Mouse (Mus musculus): ENCODE results near the gene Iqgap2. TPM values are rescaled to one million over a fixed set of nuclear protein-coding genes. Genes with fewer than 3 reads are reported as not detected.

Gene Iqgap2
- polyA plus RNA-seq, 1 experiment from 2014 or later: 12.6 TPM

- 89% methylated on average over 1 of the region's 1 CpGs for WGBS
- H3K9me3 ChIP-seq: no peaks in the 10 kb centered on the region
- ATAC-seq (ENCODE audit: low FRiP score, low read depth): no peak
These were observed 203.1 kb downstream of the Iqgap2 start for GRCm38 (mm10) chr13:95688576-95688975.

GRCm38 (mm10) chr13:95685736-95686135, 206.0 kb downstream of the Iqgap2 start:
- H3K27me3 ChIP-seq: no peaks in the 10 kb centered on the region
- H3K27ac ChIP-seq: no peak overlapping the region
- peaks cover 17% of the 10 kb centered on the region for H3K36me3 ChIP-seq
- no peak for ATAC-seq (ENCODE audit: low FRiP score, low read depth)
- no peaks in the 10 kb centered on the region for H3K9me3 ChIP-seq
- no peak overlapping the region for H3K4me2 ChIP-seq (replicated peaks)
- 78% methylated on average over 5 of the region's 5 CpGs for WGBS
- H3K9ac ChIP-seq: no peak overlapping the region
- no peaks in the 10 kb centered on the region for H3K4me1 ChIP-seq
- H3K4me3 ChIP-seq: no peak overlapping the region

More at GRCm38 (mm10) chr13:95688576-95688975, 203.1 kb downstream of the Iqgap2 start:
- Histone ChIP-seq H3K4me2 (replicated peaks) (no peak overlapping the region), H3K27ac (no peak overlapping the region), H3K36me3 (no peaks in the 10 kb centered on the region; the same call in 1 of the 2 replicates), H3K27me3 (no peaks in the 10 kb centered on the region), H3K4me1 (peaks cover 7% of the 10 kb centered on the region; the same call in 1 of the 2 replicates), H3K4me3 (no peak overlapping the region), H3K9ac (no peak overlapping the region)

GRCm38 (mm10) chr13:95684656-95685244, 207.0 kb downstream of the Iqgap2 start:
- ATAC-seq (ENCODE audit: low FRiP score, low read depth): no peak
- H3K9ac ChIP-seq: no peak overlapping the region

GRCm38 (mm10) chr13:95679491-95679941, 212.2 kb downstream of the Iqgap2 start:
- H3K36me3 ChIP-seq: peaks cover 17% of the 10 kb centered on the region
- no peak overlapping the region for H3K4me3 ChIP-seq
- no peak overlapping the region for H3K27ac ChIP-seq
- no peaks in the 10 kb centered on the region for H3K27me3 ChIP-seq
- no peak overlapping the region for H3K9ac ChIP-seq
- no peak for ATAC-seq (ENCODE audit: low FRiP score, low read depth)
- no peak overlapping the region for H3K4me2 ChIP-seq (replicated peaks)
- 76% methylated on average over 4 of the region's 4 CpGs for WGBS
- no peaks in the 10 kb centered on the region for H3K9me3 ChIP-seq
- no peaks in the 10 kb centered on the region for H3K4me1 ChIP-seq

More at GRCm38 (mm10) chr13:95684656-95685244, 207.0 kb downstream of the Iqgap2 start:
- peaks cover 17% of the 10 kb centered on the region for H3K36me3 ChIP-seq
- 93% methylated on average over 9 of the region's 9 CpGs for WGBS
- H3K4me1 ChIP-seq: no peaks in the 10 kb centered on the region
- H3K4me2 ChIP-seq (replicated peaks): no peak overlapping the region
- no peaks in the 10 kb centered on the region for H3K9me3 ChIP-seq
- H3K27ac ChIP-seq: no peak overlapping the region
- no peak overlapping the region for H3K4me3 ChIP-seq
- no peaks in the 10 kb centered on the region for H3K27me3 ChIP-seq

GRCm38 (mm10) chr13:95679078-95679477, 212.6 kb downstream of the Iqgap2 start:
- Histone ChIP-seq H3K27ac (no peak overlapping the region), H3K36me3 (peaks cover 17% of the 10 kb centered on the region), H3K9ac (no peak overlapping the region), H3K4me1 (no peaks in the 10 kb centered on the region), H3K4me2 (replicated peaks) (no peak overlapping the region), H3K27me3 (no peaks in the 10 kb centered on the region), H3K9me3 (no peaks in the 10 kb centered on the region), H3K4me3 (no peak overlapping the region)
- no peak for ATAC-seq (ENCODE audit: low FRiP score, low read depth)
- WGBS: 80% methylated on average over 5 of the region's 5 CpGs

- Histone ChIP-seq H3K9ac (no peak overlapping the region), H3K36me3 (peaks cover 29% of the 10 kb centered on the region), H3K4me3 (no peak overlapping the region), H3K27me3 (no peaks in the 10 kb centered on the region), H3K4me2 (replicated peaks) (no peak overlapping the region), H3K27ac (no peak overlapping the region), H3K9me3 (no peaks in the 10 kb centered on the region), H3K4me1 (no peaks in the 10 kb centered on the region)
- 85% methylated on average over 7 of the region's 7 CpGs for WGBS
- ATAC-seq (ENCODE audit: low FRiP score, low read depth): no peak
These were observed 219.3 kb downstream of the Iqgap2 start for GRCm38 (mm10) chr13:95672372-95672771.

GRCm38 (mm10) chr13:95671108-95671897, 220.4 kb downstream of the Iqgap2 start:
- H3K4me3 ChIP-seq: no peak overlapping the region
- H3K36me3 ChIP-seq: peaks cover 29% of the 10 kb centered on the region
- no peak overlapping the region for H3K27ac ChIP-seq
- no peak overlapping the region for H3K4me2 ChIP-seq (replicated peaks)
- WGBS: 80% methylated on average over 9 of the region's 9 CpGs
- no peak for ATAC-seq (ENCODE audit: low FRiP score, low read depth)
- no peaks in the 10 kb centered on the region for H3K27me3 ChIP-seq
- no peaks in the 10 kb centered on the region for H3K9me3 ChIP-seq
- H3K9ac ChIP-seq: no peak overlapping the region
- H3K4me1 ChIP-seq: no peaks in the 10 kb centered on the region

GRCm38 (mm10) chr13:95670534-95670933, 221.2 kb downstream of the Iqgap2 start:
- H3K9ac ChIP-seq: no peak overlapping the region
- WGBS: 90% methylated on average over 5 of the region's 5 CpGs
- peaks cover 33% of the 10 kb centered on the region for H3K36me3 ChIP-seq
- no peak overlapping the region for H3K4me3 ChIP-seq
- no peaks in the 10 kb centered on the region for H3K4me1 ChIP-seq
- no peaks in the 10 kb centered on the region for H3K9me3 ChIP-seq
- no peak overlapping the region for H3K4me2 ChIP-seq (replicated peaks)
- no peak for ATAC-seq (ENCODE audit: low FRiP score, low read depth)
- H3K27me3 ChIP-seq: no peaks in the 10 kb centered on the region
- H3K27ac ChIP-seq: no peak overlapping the region

- no peak overlapping the region for H3K4me3 ChIP-seq
- H3K27ac ChIP-seq: no peak overlapping the region
- no peak overlapping the region; the same call in 1 of the 2 replicates for H3K9ac ChIP-seq
- no peaks in the 10 kb centered on the region for H3K27me3 ChIP-seq
- no peak overlapping the region for H3K4me2 ChIP-seq (replicated peaks)
- no peak for ATAC-seq (ENCODE audit: low FRiP score, low read depth)
- WGBS: 16% methylated on average over 7 of the region's 7 CpGs
- H3K4me1 ChIP-seq: no peaks in the 10 kb centered on the region
- H3K9me3 ChIP-seq: no peaks in the 10 kb centered on the region
- peaks cover 54% of the 10 kb centered on the region for H3K36me3 ChIP-seq
These were observed 224.5 kb downstream of the Iqgap2 start for GRCm38 (mm10) chr13:95667260-95667659.

GRCm38 (mm10) chr13:95665644-95666356, 225.9 kb downstream of the Iqgap2 start:
- Histone ChIP-seq H3K9me3 (no peaks in the 10 kb centered on the region), H3K9ac (no peak overlapping the region), H3K4me1 (no peaks in the 10 kb centered on the region), H3K27ac (no peak overlapping the region), H3K27me3 (no peaks in the 10 kb centered on the region), H3K4me2 (replicated peaks) (no peak overlapping the region), H3K36me3 (peaks cover 64% of the 10 kb centered on the region), H3K4me3 (no peak overlapping the region)
- ATAC-seq (ENCODE audit: low FRiP score, low read depth): no peak
- 88% methylated on average over 13 of the region's 13 CpGs for WGBS

GRCm38 (mm10) chr13:95663834-95664233, 227.9 kb downstream of the Iqgap2 start:
- WGBS: 90% methylated on average over 4 of the region's 4 CpGs
- H3K4me1 ChIP-seq: no peaks in the 10 kb centered on the region
- H3K9ac ChIP-seq: no peak overlapping the region
- H3K36me3 ChIP-seq: peaks cover 64% of the 10 kb centered on the region
- no peaks in the 10 kb centered on the region for H3K9me3 ChIP-seq
- no peak overlapping the region for H3K4me3 ChIP-seq
- H3K4me2 ChIP-seq (replicated peaks): no peak overlapping the region
- ATAC-seq (ENCODE audit: low FRiP score, low read depth): no peak
- no peaks in the 10 kb centered on the region for H3K27me3 ChIP-seq
- no peak overlapping the region for H3K27ac ChIP-seq

GRCm38 (mm10) chr13:95659432-95659831, 232.3 kb downstream of the Iqgap2 start:
- no peak for ATAC-seq (ENCODE audit: low FRiP score, low read depth)
- H3K36me3 ChIP-seq: peaks cover 55% of the 10 kb centered on the region
- H3K9ac ChIP-seq: no peak overlapping the region
- H3K9me3 ChIP-seq: no peaks in the 10 kb centered on the region
- H3K27me3 ChIP-seq: no peaks in the 10 kb centered on the region
- 82% methylated on average over 7 of the region's 7 CpGs for WGBS
- H3K27ac ChIP-seq: no peak overlapping the region
- no peak overlapping the region for H3K4me3 ChIP-seq
- H3K4me2 ChIP-seq (replicated peaks): no peak overlapping the region
- H3K4me1 ChIP-seq: peaks cover 5% of the 10 kb centered on the region; the same call in 1 of the 2 replicates

All from limb, embryonic 13.5 days (tissue).